Mouse (Mus musculus) retina, postnatal 1 day (tissue): Measurements from ENCODE around the gene Maf.

Source experiments
- DNase-seq: peaks from one replicate; pipeline ENCODE4 v3.0.0-alpha.2; 2012

The Maf gene

GRCm38 (mm10) chr8:115705591-115706110, 1.9 kb downstream of the Maf start:
- peak; percentile 80 for DNase-seq

GRCm38 (mm10) chr8:115703056-115703455, 4.5 kb downstream of the Maf start:
- no peak for DNase-seq

- DNase-seq, result no peak
Measured at GRCm38 (mm10) chr8:115701001-115701400, 6.6 kb downstream of the Maf start.

DNA sequence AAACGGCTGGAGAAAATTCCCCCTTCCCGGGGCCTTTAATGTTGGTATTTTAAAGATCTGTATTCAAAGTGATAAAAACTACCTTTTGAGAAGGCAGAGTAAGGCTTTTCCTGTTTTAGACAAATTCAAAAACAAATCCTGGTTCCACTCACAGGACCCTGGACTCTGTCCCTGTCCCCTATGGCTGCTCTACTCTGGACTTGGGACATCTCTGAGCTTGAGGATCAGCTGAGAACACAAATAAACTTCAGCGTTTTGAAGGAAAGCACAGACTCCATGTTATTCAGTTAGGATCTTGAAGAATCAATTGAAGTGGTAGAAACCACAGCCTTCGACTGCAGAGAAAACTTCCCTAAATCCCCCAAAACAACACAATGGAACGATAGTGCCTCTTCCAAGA, 8.4 kb downstream of the Maf start:
- DNase-seq, result no peak

DNA sequence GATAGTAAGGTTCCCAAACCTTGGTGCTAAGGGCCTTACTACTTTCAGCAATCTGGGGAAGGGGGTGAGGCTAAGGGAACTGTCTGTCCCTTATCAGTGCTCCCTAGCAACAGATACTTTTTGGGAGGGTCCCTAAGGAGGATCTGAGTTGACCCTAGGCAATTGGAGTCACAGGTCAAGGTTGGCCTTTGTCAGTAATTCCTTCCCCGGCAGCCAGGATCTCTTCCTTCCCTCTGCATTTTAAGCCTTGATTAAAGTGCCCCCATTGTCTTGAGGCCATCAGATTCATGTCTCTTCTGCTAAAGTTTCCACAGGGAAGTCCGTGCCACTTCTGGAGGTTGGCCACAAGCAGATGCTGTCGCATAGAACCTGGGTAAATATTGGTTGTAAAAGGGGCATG, 10.2 kb downstream of the Maf start:
- no peak for DNase-seq

DNA sequence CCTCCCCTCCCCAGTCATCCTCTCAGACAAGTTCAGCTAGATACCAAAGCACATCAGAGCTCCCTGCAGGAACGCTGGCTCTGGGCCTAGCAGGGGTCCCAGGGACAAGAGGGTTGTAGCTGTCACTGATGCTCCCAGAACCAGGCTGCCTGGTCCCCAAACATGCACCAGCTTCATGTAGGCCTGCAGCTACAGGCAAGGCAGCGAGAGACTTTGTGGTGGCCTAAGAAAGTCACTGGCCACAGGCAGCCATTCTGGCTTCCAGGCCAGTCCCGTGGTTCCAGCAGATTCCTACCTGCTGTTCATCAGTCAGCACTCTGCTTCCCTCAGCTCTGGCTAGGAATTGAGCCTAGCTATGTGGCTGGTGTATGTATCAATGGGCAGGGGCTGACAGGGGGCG, 10.9 kb downstream of the Maf start:
- no peak for DNase-seq

- no peak for DNase-seq
Measured at GRCm38 (mm10) chr8:115687349-115687748, 20.2 kb downstream of the Maf start.

GRCm38 (mm10) chr8:115683309-115683708, 24.3 kb downstream of the Maf start:
- DNase-seq, result no peak

DNA sequence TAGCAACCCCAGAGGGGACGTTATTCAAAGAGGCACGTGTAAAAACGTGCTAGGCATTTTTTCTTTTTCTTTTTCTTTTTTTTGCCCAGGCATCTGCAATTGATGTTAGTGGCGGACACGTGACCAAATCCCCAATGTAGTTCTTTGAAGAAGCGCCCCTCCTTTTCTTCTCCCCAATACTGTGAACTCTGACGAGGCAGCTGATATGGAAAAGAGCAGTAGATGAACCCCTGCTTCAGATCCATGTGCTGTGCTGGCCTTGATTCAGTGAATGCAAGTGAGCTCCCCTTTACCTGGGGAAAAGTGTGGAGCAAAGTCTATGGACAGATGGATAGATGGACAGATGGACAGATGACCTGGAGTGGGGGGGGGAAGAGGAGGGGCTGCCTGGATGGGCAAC, 28.1 kb downstream of the Maf start:
- DNase-seq, result no peak

GRCm38 (mm10) chr8:115664866-115665265, 42.7 kb downstream of the Maf start:
- no peak for DNase-seq

GRCm38 (mm10) chr8:115650110-115650521, 57.5 kb downstream of the Maf start:
- DNase-seq, result no peak

GRCm38 (mm10) chr8:115645139-115645538, 62.5 kb downstream of the Maf start:
- no peak for DNase-seq

- no peak for DNase-seq
Measured at GRCm38 (mm10) chr8:115641936-115642335, 65.7 kb downstream of the Maf start.

GRCm38 (mm10) chr8:115639951-115640350, 67.6 kb downstream of the Maf start:
- DNase-seq, result no peak

GRCm38 (mm10) chr8:115636751-115637150, 70.8 kb downstream of the Maf start:
- no peak for DNase-seq
